In genomic region chr4:128766929-128767328, GRCm38 (mm10) we compare ENCODE assay signal across 27 mouse cellular contexts. TPM values are rescaled to one million over a fixed set of nuclear protein-coding genes. Genes with fewer than 3 reads are reported as not detected.
DNase-seq lines count a peak whose midpoint lies in the region; ATAC-seq and TF ChIP-seq lines count a peak whose summit lies in the region.
"Had no signal": no experiment of that assay in that cellular context is flagged by ENCODE, and none has a peak within 500 bp of the region (broad histone marks: within the 10 kb centered on the region; RNA-seq: fewer than 3 reads in every experiment).

No protein-coding gene starts in this region.

- no peaks in the 10 kb centered on the region for H3K9me3 ChIP-seq in ES-E14 (ENCODE audit: control insufficient read depth, insufficient read depth, low read depth, low read length)
- H3K9me3 ChIP-seq in limb, embryonic 10.5 days (replicated peaks), result no peaks in the 10 kb centered on the region
- H3K9me3 ChIP-seq: liver, embryonic 15.5 days had no signal

- H3K4me3 ChIP-seq in ES-E14 (ENCODE audit: insufficient read depth in 1 of 2, low read depth in 1 of 2, low read length in 2 of 2, poor library complexity in 1 of 2, severe bottlenecking in 1 of 2), result peak overlapping the region; percentile 18 to 56; a peak in 3 of 4 replicates
- no peak overlapping the region for H3K4me3 ChIP-seq in limb, embryonic 10.5 days
- H3K4me3 ChIP-seq: forebrain, embryonic 13.5 days; hindbrain, embryonic 13.5 days; limb, embryonic 12.5 days; liver, embryonic 15.5 days had no signal

- intact Hi-C loops in left cerebral cortex, postnatal 4 days (cut with DNase I), result no loop called here
- intact Hi-C loops in left cerebral cortex, postnatal 36 days (cut with DNase I), result no loop called here

- in situ Hi-C loops in ES-E14 (cut with MboI; ENCODE audit: low sequenced_read_pairs in 2 of 2, unreplicated experiment in 2 of 2), result no loop called here

- ATAC-seq in erythroblast, adult 5-6 weeks (replicated peaks; ENCODE audit: low FRiP score, poor library complexity, severe bottlenecking), result no peak
- ATAC-seq: forebrain, embryonic 13.5 days; intestine, embryonic 16.5 days; Patski had no signal

- no peaks in the 10 kb centered on the region for H3K27me3 ChIP-seq in limb, embryonic 10.5 days (ENCODE audit: low read depth, poor library complexity, severe bottlenecking)
- H3K27me3 ChIP-seq: forebrain, embryonic 13.5 days; hindbrain, embryonic 13.5 days; limb, embryonic 12.5 days; Patski had no signal

- no peak overlapping the region for H3K9ac ChIP-seq in ES-E14 (ENCODE audit: insufficient read depth, low read depth, low read length, poor library complexity, severe bottlenecking)
- H3K9ac ChIP-seq: forebrain, embryonic 13.5 days; hindbrain, embryonic 13.5 days; limb, embryonic 12.5 days; liver, embryonic 15.5 days; lung, embryonic 14.5 days had no signal

- peak; percentile 50 for DNase-seq in cerebellum, adult 9-11 months
- DNase-seq in cerebellum, adult 9-10 months, result no peak
- DNase-seq in left cerebral cortex, postnatal 4 days, result peak; percentile 37
- DNase-seq in left cerebral cortex, postnatal 36 days (ENCODE audit: low spot score in 2 of 2), result no peak
- no peak for DNase-seq in ES-E14 (ENCODE audit: low read depth, low spot score)
- DNase-seq in limb, embryonic 10.5 days (ENCODE audit: low spot score), result no peak
- DNase-seq: adrenal gland, postnatal 10 days; gastrocnemius, postnatal 14 days; heart, adult 18-20 months; heart, postnatal 4 days; kidney, adult 8-10 months; kidney, postnatal 10 days; layer of hippocampus, postnatal 36 days; lung, embryonic 14.5 days; lung, postnatal 14 days; midbrain, embryonic 14.5 days; retina, postnatal 1 day; right cerebral cortex, postnatal 14 days; thymus, adult 2 months; thymus, postnatal 36 days had no signal

- WGBS in limb, embryonic 10.5 days, result 96% methylated on average over 20 of the region's 20 CpGs

- no peaks in the 10 kb centered on the region for H3K36me3 ChIP-seq in ES-E14 (ENCODE audit: control insufficient read depth, insufficient read depth, low read length, poor library complexity, severe bottlenecking)
- H3K36me3 ChIP-seq in limb, embryonic 10.5 days, result peaks cover 3% of the 10 kb centered on the region
- H3K36me3 ChIP-seq: liver, embryonic 15.5 days had no signal

- no peak overlapping the region for H3K27ac ChIP-seq in ES-E14 (ENCODE audit: insufficient read depth, low read depth, low read length, poor library complexity, severe bottlenecking)
- H3K27ac ChIP-seq in limb, embryonic 10.5 days, result 0 out of 2 replicates have a peak overlapping the region, but pooled peaks have one; percentile 19
- H3K27ac ChIP-seq: forebrain, embryonic 13.5 days; hindbrain, embryonic 13.5 days; limb, embryonic 12.5 days; liver, embryonic 15.5 days had no signal

- no peaks in the 10 kb centered on the region for H3K4me1 ChIP-seq in ES-E14 (ENCODE audit: control insufficient read depth in 2 of 2, insufficient read depth in 2 of 2, low read length in 2 of 2, poor library complexity in 1 of 2)
- peaks cover 37% of the 10 kb centered on the region for H3K4me1 ChIP-seq in limb, embryonic 10.5 days
- H3K4me1 ChIP-seq: forebrain, embryonic 13.5 days; liver, embryonic 15.5 days had no signal

TF ChIP-seq in ES-E14, 5 proteins besides CTCF, POLR2A, EP300 and RAD21:
- TF ChIP-seq ZC3H11A (IDR thresholded peaks at IDR 0.05; ENCODE audit: borderline replicate concordance, low read depth, low read length) (no peak), ZNF384 (IDR thresholded peaks at IDR 0.05; ENCODE audit: low read depth, low read length) (no peak), HCFC1 (IDR thresholded peaks at IDR 0.05; ENCODE audit: borderline replicate concordance, insufficient read depth, low read length) (no peak), CHD2 (IDR thresholded peaks at IDR 0.05; ENCODE audit: low read depth, low read length) (no peak), MAFK (IDR thresholded peaks at IDR 0.05; ENCODE audit: insufficient read depth, low read depth, low read length) (no peak)

RNA-seq across cellular contexts. Expression of gene A3galt2, which starts 11.8 kb away (rescaled TPM):
- 1 to 10 TPM; 1.1 to 1.3 TPM for total RNA-seq in left cerebral cortex, postnatal 4 days (2021)
- total RNA-seq in left cerebral cortex, postnatal 36 days (2021), result under 1 TPM; 0.10 to 0.41 TPM
- 0.09 and 0.11 TPM in 2 replicates for total RNA-seq in ES-E14 (2012; rRNA removed)
- 0.10 TPM in 1 of 2 replicates, not detected in the other for polyA plus RNA-seq in limb, embryonic 10.5 days (2016; fragmentation: Nextera tagmentation; extraction: Ambion mirVana)
- not detected in 2 replicates for total RNA-seq in erythroblast, adult 5-6 weeks (2015; ENCODE audit: low replicate concordance)
- not detected in 2 replicates for total RNA-seq in erythroblast, adult 5-6 weeks (2017; ENCODE audit: low replicate concordance)
- polyA plus RNA-seq: liver, embryonic 15.5 days had no signal

RNA-seq across cellular contexts. Expression of gene Zfp362, which starts 38.9 kb away (rescaled TPM):
- total RNA-seq in left cerebral cortex, postnatal 4 days (2021), result 10 to 100 TPM; 62.4 to 66.2 TPM
- 10 to 100 TPM; 30.0 to 31.6 TPM for total RNA-seq in left cerebral cortex, postnatal 36 days (2021)
- total RNA-seq in ES-E14 (2012; rRNA removed), result 1.5 and 1.9 TPM in 2 replicates
- polyA plus RNA-seq in limb, embryonic 10.5 days (2016; fragmentation: Nextera tagmentation; extraction: Ambion mirVana), result 41.4 and 48.6 TPM in 2 replicates
- 2.1 and 4.6 TPM in 2 replicates for total RNA-seq in erythroblast, adult 5-6 weeks (2015; ENCODE audit: low replicate concordance)
- 0.09 and 0.98 TPM in 2 replicates for total RNA-seq in erythroblast, adult 5-6 weeks (2017; ENCODE audit: low replicate concordance)

Comparison
In these comparisons a context has a peak if more than half of its experiments do, and no peak if none do; other contexts are left out.
1. DNase-seq: peak in cerebellum, adult 9-11 months (single experiment) and left cerebral cortex, postnatal 4 days (single experiment); none in cerebellum, adult 9-10 months (single experiment), left cerebral cortex, postnatal 36 days (0 of 2), ES-E14 (single experiment) and limb, embryonic 10.5 days (single experiment).
2. RNA of gene Zfp362, which starts 38.9 kb away (total RNA-seq): 62.4 to 66.2 TPM in left cerebral cortex, postnatal 4 days and 30.0 to 31.6 TPM in left cerebral cortex, postnatal 36 days; 0.09 to 4.6 TPM in erythroblast, adult 5-6 weeks and 1.5 to 1.9 TPM in ES-E14; every median in the first group is over 4 times any median in the second.